Mouse (Mus musculus): ENCODE measurements around the gene Jag1. TPM values are rescaled to one million over a fixed set of nuclear protein-coding genes. Genes with fewer than 3 reads are reported as not detected.

Gene Jag1
- polyA plus RNA-seq (2012) = not detected in 2 replicates

GRCm38 (mm10) chr2:137116025-137116674 is at the start of gene Jag1:
TSS of gene Jag1 (minus strand) at chr2:137116644.
- TF ChIP-seq GATA1 (IDR thresholded peaks at IDR 0.05; ENCODE audit: low read length) = no peak

- no peak for TF ChIP-seq GATA1 (IDR thresholded peaks at IDR 0.05; ENCODE audit: low read length)
These were observed 39.6 kb upstream of the Jag1 start for GRCm38 (mm10) chr2:137156018-137156417.

- no peak for TF ChIP-seq GATA1 (IDR thresholded peaks at IDR 0.05; ENCODE audit: low read length)
These were observed 37.4 kb upstream of the Jag1 start for GRCm38 (mm10) chr2:137153825-137154224.

GRCm38 (mm10) chr2:137153172-137153667 is 36.8 kb upstream of the Jag1 start:
- no peak for TF ChIP-seq GATA1 (IDR thresholded peaks at IDR 0.05; ENCODE audit: low read length)

- no peak for TF ChIP-seq GATA1 (IDR thresholded peaks at IDR 0.05; ENCODE audit: low read length)
These were observed 34.5 kb upstream of the Jag1 start for GRCm38 (mm10) chr2:137150953-137151352.

DNA sequence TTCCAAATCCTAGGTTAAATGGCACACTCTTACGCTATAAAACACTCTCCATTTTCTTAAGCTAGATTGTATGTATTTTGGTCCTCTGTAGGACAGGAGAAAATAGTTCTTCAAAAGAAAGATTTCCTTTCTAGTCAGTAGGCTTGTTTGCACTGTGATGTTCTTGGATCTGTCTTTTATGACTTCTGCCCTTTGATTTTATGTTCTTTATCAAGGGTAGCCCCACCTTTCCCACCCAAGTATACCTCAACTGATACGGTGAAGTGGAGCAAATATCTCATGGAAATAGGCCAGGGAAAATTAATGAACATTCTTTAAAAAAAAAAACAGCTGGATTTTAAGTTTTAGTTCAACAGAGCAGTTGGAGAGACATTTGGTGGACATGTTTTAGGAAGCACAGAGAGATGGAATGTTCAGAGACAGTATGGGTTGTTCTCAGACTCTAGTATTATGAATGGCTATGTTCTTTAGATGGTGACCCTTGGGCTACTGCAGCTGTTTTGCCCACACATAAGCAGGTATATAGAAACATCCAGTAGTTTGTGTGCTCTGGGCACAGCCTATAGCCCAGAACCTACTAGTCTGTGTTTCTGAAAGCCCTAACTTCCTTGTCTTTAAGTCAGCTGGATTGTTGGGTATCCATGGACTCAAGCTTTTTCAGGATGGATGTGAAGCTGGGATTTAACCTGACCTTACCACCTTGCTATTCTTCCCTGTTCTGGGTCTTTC is 30.7 kb upstream of the Jag1 start:
- TF ChIP-seq GATA1 (IDR thresholded peaks at IDR 0.05; ENCODE audit: low read length) = no peak

- TF ChIP-seq GATA1 (IDR thresholded peaks at IDR 0.05; ENCODE audit: low read length) = no peak
These were observed 21.6 kb upstream of the Jag1 start for GRCm38 (mm10) chr2:137138063-137138462.

DNA sequence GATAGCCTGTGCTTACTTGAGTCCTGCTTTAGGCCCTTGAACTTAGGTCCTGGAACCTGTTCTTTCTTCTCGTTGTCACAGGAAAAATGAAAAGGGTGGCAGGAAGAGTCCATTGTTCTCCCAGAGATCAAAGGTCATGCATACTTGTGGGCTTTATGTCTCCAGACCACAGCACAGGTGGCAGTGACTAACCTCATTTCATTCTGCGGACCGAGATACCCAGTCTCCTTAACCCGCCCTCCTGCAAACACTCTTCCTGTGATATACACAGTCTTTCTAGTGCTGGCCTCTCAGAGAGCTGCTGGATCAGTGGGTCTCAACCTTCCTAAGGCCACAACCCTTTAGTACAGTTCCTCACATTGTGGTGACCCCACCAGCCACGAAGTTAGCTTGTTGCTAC is 17.6 kb upstream of the Jag1 start:
- no peak for TF ChIP-seq GATA1 (IDR thresholded peaks at IDR 0.05; ENCODE audit: low read length)

DNA sequence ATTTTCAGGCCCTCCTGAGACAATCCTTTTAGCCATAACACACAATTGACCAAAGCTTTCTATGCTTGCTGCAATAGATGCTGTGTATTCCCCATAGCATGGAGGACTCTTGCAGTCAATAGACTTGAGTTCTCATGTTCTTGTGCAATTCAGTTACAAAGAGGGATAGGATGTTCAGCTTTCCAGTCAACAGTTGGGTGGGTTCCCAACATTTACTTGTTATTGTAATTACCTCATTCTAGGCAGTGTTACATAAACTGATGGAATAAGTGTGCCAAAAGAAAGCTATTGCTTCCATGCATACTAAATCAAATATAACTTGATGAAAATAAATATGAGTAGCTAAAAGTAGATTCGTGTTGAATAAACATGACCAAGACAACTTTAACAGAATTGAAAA is 8.4 kb upstream of the Jag1 start:
- TF ChIP-seq GATA1 (IDR thresholded peaks at IDR 0.05; ENCODE audit: low read length) = no peak

GRCm38 (mm10) chr2:137117321-137117690 is 862 bp upstream of the Jag1 start:
- TF ChIP-seq GATA1 (IDR thresholded peaks at IDR 0.05; ENCODE audit: low read length) = no peak

DNA sequence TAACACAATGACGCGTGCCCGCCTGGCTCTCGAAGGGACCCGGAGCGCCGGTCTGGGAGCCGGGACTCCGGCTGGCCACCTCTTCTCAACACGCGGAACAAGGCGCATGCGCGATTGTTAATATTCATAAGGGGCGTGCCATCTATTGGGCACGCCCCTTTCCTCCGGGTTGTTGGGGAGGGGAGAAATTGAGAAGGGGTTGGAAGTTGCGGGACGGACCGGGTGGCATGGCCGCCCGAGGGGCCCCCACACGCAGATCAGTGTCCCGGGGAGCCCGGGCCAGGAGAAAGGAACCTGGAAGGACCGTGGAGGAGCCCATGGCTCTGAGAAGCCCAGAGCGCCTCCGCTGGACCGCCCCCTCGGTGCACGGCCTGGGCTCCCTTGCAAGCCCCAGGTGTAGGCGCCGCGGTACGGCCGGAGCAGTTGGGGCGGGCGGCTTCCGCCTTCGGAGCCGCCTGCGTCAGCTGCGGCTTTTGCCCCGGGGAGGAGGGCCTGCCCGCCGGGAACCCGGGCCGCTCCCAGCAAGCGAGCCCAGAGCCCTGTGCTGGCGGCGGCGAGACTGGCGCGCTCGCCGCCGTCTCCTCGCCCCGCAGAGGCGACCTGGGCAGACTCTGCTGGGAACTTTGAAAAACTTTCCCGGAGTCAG is 354 bp upstream of the Jag1 start:
- no peak for TF ChIP-seq GATA1 (IDR thresholded peaks at IDR 0.05; ENCODE audit: low read length)

DNA sequence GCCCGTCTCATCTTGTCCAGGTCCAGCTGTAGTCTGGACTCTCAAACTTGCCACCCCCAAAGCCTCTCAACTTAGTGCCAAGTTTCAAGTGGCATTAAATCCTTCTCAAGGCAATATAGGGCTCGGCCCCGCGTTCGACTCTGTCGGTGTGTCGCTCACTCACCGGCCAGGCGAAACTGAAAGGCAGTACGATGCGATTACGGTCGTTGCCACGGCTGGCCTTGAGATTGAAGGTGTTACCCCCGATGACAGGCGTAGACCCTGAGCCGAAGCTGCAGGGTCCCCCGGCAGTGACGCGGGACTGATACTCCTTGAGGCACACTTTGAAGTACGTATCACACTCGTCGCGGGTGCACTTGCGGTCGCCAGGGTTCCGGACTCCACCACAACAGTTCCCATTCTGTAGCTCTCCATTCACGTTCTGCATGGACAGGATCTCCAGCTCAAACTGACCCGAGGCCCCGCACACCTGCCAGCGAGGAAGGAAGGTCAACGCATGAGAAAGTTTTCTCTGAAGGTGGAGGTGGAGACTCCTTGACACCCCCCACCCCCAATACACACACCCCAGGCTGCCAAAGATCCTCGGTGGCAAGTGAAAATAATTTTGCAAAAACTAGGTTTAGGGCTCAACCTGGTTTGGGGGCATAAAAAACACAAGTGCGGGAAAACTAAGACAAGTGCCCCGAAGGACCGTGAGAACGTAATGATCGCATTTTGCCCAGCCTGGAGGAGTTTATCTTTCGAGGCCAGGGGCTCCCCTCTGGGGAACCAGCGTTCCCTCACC is 1.0 kb downstream of the Jag1 start:
- no peak for TF ChIP-seq GATA1 (IDR thresholded peaks at IDR 0.05; ENCODE audit: low read length)

DNA sequence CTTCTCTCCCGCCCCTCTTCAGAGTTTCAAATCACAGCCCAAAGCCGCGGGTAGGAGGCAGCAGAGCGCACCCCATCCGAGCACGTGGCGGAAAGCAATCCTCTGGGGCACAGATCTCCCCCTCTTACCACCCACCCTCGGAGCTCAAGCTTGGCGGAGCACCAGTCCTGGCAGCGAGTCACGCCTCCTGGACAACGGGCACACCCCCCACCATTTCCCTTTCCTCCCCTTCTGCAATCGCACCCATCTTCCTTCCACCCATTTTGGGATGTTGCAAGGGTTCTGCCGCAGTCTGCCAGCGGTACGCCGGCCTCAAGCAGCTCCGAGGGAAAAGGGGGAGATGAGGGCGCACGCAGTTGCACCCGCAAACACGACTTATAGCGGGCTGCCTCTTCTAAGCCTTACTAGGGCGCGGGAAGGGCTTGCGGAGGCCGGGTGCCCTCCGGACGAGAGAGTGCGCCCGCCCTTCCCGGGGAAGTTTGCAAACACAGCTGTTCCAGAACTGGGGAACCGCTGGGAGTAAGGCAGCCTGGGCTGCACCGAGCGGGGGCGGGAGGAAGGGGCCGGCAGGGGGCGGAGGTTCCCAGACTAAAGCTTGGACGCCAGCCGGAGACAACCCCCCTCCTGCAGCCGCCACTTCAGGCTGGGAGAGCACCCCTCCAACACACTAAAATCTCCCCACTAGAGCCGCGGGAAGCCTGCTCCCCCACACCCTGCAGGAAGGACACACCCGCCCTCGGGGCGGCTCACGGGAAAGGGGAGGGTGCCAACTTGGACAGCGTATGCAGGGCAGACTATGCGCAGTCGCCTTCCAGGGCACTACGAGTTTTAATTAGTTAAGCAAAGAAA is 2.0 kb downstream of the Jag1 start:
- no peak for TF ChIP-seq GATA1 (IDR thresholded peaks at IDR 0.05; ENCODE audit: low read length)

DNA sequence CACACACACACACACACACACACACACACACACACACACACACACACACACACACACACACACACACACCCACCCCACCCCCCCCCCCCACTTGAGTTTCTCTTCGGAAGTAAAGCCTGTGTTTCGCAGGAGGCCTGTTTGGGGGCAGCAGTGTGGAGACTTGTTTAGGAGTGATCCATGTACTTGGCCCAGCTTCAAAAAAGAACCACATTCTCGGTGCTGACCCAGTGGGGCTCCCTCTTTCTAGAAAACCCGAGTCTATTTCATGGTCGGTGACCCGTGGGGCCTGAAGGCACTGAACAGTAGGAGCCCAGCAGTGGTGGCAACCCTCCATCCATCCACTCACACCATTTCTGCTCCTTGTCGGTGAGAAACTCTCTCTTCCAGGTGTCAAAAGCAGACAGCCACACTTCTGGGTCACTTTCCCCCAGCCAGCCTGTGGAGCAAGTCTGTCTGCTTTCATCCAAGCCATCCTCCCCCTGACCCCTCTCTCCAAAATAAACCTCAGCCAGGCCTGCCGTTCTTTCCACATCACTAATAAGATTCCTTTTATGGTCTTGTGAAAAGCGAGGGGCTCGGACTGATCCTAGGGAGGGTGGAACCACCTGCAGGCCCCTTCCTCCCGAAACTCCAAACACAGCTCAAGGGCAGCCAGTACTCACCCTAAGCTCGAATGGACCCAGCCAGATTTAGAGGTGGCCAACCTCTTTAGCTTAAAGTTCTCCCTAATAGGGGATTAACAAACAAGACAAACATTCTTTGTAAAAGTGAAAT is 3.0 kb downstream of the Jag1 start:
- no peak for TF ChIP-seq GATA1 (IDR thresholded peaks at IDR 0.05; ENCODE audit: low read length)

All from G1E-ER4 (cell line).